Mouse (Mus musculus): ENCODE data around the gene Cspg4.
A peak's percentile ranks its signal among the peaks of the same experiment; 100 is the strongest.

The Cspg4 gene

GRCm38 (mm10) chr9:56864832-56865231, at the start of gene Cspg4:
TSS of gene Cspg4 (plus strand) at chr9:56865033.
- DNase-seq, result no peak

GRCm38 (mm10) chr9:56824900-56825299, 39.9 kb upstream of the Cspg4 start:
- DNase-seq, result peak; percentile 53

GRCm38 (mm10) chr9:56825476-56826213, 39.2 kb upstream of the Cspg4 start:
- DNase-seq, result no peak

GRCm38 (mm10) chr9:56828146-56828545, 36.7 kb upstream of the Cspg4 start:
- no peak for DNase-seq

- DNase-seq, result no peak
These were observed 36.0 kb upstream of the Cspg4 start for GRCm38 (mm10) chr9:56828841-56829240.

GRCm38 (mm10) chr9:56830162-56830561, 34.7 kb upstream of the Cspg4 start:
- no peak for DNase-seq

- no peak for DNase-seq
These were observed 32.9 kb upstream of the Cspg4 start for GRCm38 (mm10) chr9:56831904-56832303.

- DNase-seq, result no peak
These were observed 31.9 kb upstream of the Cspg4 start for GRCm38 (mm10) chr9:56832900-56833299.

- no peak for DNase-seq
These were observed 29.7 kb upstream of the Cspg4 start for GRCm38 (mm10) chr9:56835152-56835551.

- no peak for DNase-seq
These were observed 24.1 kb upstream of the Cspg4 start for GRCm38 (mm10) chr9:56840721-56841120.

GRCm38 (mm10) chr9:56841864-56842263, 23.0 kb upstream of the Cspg4 start:
- DNase-seq, result no peak

- no peak for DNase-seq
These were observed 22.5 kb upstream of the Cspg4 start for GRCm38 (mm10) chr9:56842303-56842719.

GRCm38 (mm10) chr9:56843679-56844188, 21.1 kb upstream of the Cspg4 start:
- peak; percentile 63 for DNase-seq

GRCm38 (mm10) chr9:56844644-56845043, 20.2 kb upstream of the Cspg4 start:
- DNase-seq, result no peak

- DNase-seq, result peak; percentile 86
These were observed 17.3 kb upstream of the Cspg4 start for GRCm38 (mm10) chr9:56847523-56847922.

GRCm38 (mm10) chr9:56850128-56850904, 14.5 kb upstream of the Cspg4 start:
- DNase-seq, result no peak

GRCm38 (mm10) chr9:56850905-56851252, 14.0 kb upstream of the Cspg4 start:
- no peak for DNase-seq

GRCm38 (mm10) chr9:56851778-56852177, 13.1 kb upstream of the Cspg4 start:
- no peak for DNase-seq

- no peak for DNase-seq
These were observed 7.4 kb upstream of the Cspg4 start for GRCm38 (mm10) chr9:56857463-56857862.

GRCm38 (mm10) chr9:56860035-56860434, 4.8 kb upstream of the Cspg4 start:
- no peak for DNase-seq

GRCm38 (mm10) chr9:56860486-56861269, 4.2 kb upstream of the Cspg4 start:
- no peak for DNase-seq

GRCm38 (mm10) chr9:56862863-56863262, 2.0 kb upstream of the Cspg4 start:
- no peak for DNase-seq

- DNase-seq, result no peak
These were observed 560 bp upstream of the Cspg4 start, which contains the start of gene Odf3l1 for GRCm38 (mm10) chr9:56864216-56864729. TSS of gene Odf3l1 (minus strand) at chr9:56864679.
